Mouse (Mus musculus) right cerebral cortex, postnatal 4 days (tissue): ENCODE measurements around the gene Tnks2.
A peak's percentile ranks its signal among the peaks of the same experiment; 100 is the strongest.

Experiments used
- DNase-seq: peaks from one replicate; pipeline ENCODE4 v3.0.0-alpha.2; 2022

Gene Tnks2

DNA sequence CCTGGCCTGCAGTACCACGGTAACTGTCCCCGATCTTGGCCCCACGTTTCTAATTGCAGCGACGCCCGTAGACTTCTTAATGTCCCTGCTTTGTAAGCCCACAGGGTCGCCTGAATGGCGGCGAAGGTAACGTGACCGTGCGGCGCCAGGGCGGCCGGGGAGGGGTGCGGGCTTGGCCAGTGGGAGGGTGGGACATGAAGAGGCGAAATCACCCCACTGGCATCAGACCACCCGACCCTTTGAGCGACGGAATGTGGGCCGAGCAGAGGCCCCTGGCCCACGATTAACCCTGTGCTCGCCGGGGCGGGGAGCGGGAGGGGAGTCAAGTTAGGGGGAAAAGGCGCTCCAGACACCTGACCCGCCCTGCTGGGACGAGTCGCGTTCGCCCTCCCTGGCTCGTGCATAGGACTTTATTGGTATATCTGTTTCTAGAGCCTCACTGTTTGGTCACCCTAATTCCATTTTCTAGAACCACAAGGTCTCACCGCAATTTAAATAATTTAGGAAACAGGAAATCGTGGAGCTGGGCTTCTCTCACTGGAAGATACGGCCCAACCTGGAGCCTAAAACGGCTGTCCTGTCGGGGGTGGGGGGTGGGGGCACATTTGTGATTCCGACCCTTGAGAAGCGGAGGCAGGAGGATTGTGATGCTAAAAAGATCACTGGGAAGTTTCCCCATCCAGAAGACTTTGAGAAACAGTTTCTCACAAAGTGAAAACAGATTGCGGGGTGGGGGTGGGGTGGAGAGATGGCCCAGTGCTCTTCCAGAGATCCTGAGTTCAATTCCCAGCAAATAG, 70.4 kb downstream of the Tnks2 start:
- DNase-seq = peak; percentile 69

DNA sequence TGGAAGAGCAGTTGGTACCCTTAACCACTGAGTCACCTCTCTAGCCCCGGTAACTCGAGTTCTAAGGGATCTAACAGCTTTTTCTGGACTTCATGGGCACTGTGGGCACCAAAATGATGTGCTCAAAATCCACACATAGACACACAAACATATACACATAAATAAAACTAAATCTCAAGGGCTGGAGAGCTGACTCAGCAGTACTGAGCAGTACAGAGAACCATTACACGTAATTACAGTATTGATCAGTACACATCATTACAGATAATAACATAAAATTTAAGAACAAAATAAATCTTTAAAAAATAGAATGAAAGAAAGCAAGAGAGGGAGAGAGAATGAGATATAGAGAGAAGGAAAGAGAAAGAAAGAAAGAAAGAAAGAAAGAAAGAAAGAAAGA, 75.1 kb downstream of the Tnks2 start:
- DNase-seq = no peak

DNA sequence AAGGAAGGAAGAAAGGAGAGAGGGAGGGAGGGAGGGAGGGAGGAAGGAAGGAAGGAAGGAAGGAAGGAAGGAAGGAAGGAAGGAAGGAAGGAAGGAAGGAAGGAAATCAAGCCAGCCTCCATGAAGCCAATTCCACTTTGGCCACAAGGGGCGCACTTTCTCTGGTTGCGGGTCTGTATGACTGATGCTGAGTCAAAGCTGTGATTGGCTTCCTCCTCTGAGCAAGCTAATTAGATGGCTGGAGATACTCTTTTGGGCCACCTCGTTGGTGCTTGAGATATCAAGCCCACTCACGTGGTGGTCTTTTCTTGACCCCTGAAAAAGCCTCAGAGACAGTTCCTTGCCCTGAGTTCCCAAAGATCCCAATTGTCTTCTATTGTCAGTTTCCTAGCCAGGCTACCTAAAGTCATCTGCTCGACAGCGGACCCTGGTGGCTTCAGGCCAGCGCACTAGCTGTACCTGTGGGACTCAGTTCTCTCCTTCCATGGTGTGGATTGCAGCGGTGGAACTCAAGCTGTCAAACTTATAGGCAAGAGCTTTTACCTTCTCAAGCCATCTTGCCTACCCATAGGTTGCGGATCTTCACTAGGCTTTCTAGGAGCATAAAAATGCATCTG, 75.8 kb downstream of the Tnks2 start:
- DNase-seq = peak; percentile 72

GRCm38 (mm10) chr19:36910424-36911045, 76.5 kb downstream of the Tnks2 start:
- peak; percentile 53 for DNase-seq

DNA sequence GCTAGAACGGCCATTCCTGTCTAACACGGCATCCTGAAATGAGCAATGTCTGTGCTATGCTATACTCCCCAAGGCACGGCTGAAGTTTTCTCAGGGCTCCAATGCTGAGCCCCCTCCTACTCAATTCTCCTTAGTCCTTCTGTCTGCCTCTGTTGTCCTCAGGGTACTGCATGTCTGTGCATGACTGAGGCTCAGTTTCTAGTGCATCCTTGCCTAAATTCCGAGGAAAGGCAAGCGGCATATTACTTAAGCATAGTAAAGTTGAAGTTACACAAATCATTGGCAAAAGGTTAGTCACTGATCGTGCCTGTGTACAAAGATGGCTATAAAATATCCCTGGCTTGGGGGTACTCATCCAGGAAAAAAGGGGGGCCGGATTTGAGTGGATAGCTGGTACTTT, 79.0 kb downstream of the Tnks2 start:
- DNase-seq = no peak

GRCm38 (mm10) chr19:36916206-36916605, 82.2 kb downstream of the Tnks2 start:
- DNase-seq = no peak

DNA sequence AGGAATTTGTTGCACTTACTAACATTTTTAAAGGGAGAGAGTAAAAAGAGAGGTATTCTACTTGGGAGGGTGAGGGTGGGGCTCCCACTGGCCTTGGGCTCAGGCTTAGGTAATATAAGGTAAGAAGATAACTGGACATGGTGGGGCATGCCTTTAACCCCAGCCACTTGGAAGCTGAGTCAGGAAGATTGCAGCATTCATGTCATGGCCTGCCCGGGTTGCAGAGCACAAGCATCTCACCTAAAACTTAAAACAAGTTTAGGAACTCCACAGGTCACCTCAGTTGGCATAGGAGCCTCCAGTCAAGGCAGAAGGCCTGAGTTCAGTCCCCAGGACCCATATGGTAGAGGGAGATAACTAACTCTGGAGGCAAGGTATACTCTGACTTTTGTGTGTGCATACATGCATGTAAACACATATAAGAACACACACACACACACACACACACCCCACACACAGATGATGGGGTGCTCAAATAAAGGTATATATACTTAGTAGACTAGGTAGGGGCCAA, 82.9 kb downstream of the Tnks2 start:
- no peak for DNase-seq

GRCm38 (mm10) chr19:36918441-36919301, 84.6 kb downstream of the Tnks2 start:
- DNase-seq = peak; percentile 76

GRCm38 (mm10) chr19:36919466-36919865, 85.4 kb downstream of the Tnks2 start, which contains the start of gene Fgfbp3:
Gene Fgfbp3, minus strand, starts transcription at chr19:36919615.
- DNase-seq = no peak

- no peak for DNase-seq
These were observed 88.0 kb downstream of the Tnks2 start for GRCm38 (mm10) chr19:36922015-36922414.

DNA sequence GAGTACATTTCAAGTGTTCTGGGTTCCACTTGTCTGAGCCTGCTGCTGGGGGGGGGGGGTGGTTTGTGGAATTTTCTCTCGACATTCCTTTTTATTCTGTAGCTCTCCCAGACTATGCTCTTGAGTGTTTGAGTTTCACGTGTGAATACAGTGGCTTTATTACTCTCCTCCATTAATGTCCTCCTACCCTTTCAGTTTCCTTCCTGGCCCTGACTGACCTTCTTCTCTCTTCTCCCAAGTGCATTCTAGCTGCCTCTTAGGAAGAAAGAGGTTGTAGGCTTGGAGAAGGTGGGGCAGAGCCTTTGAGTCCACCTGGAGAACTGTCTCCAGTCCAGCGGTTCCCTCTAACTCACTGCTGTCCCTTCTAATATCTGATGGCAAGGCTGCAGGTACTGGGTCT, 88.9 kb downstream of the Tnks2 start:
- DNase-seq = no peak

GRCm38 (mm10) chr19:36925671-36926552, 91.9 kb downstream of the Tnks2 start, which contains the start of gene Btaf1:
Gene Btaf1, plus strand, starts transcription at chr19:36926079.
- peak; percentile 81 for DNase-seq

GRCm38 (mm10) chr19:36926553-36927236, 92.7 kb downstream of the Tnks2 start:
- DNase-seq = no peak

DNA sequence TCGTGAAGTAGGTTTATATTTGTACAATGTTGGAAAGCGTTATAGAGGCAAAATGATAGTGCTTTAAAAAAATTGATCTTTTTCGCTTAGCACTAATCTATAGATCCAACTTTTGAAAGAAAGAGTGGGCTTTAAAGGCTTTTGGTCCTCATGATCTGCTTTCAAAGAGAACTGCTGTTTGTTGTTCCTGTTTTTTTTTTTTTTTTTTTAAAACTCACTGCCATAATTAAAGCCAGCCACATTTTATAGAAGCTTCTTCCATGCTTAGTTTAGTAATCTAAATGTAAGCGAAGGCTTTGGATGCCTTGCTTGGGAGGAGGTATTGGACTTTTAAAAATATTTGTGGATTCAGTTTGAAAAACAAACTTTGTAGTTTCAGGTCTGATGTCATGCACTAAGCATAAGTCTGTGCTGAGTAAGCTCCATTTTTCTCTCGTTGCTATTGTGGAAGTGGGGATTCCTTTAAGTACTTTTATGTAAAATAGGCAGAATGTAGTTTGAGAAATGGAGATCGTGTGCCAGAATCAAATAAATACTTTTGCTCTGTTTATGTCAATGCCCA, 93.8 kb downstream of the Tnks2 start:
- DNase-seq = no peak

- DNase-seq = no peak
These were observed 95.8 kb downstream of the Tnks2 start for GRCm38 (mm10) chr19:36929816-36930215.

DNA sequence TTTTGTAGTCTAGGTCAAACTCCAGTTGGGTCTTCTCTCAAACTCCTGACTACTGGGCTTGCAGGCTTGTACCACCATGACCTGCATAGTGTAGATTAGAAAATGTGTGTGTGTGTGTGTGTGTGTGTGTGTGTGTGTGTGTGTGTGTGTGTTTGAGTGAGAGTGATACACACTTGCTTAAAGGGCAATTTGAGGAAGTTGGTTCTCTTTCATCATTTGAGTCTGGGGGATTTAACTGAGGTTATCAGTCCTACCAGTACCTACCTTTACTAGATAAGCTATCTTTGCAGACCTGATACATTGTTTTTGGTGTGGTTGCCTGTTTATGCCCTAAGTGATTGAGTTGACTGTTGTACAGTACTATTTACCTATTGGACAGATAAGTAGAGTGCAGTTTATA, 98.1 kb downstream of the Tnks2 start:
- DNase-seq = no peak

- no peak for DNase-seq
These were observed 98.6 kb downstream of the Tnks2 start for GRCm38 (mm10) chr19:36932613-36933012.

DNA sequence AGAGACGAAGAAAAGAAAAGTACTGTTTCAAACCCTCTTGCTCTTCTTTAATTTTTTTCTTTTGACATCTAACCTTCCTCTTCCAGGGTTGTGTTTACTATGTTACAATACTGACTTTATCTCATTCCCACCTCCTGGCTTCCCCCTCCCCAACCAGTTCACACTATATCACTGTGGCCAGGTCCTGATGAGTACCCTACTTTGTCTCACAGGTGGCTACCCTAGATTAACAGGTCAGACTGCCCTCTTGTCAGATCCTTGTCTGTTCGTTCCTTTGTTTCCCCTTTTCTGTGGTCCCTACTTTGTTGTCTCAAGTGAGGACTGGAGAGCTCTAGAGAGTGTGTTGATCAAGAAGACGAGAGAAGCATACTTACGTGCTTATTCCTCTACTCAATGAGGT, 102.3 kb downstream of the Tnks2 start:
- DNase-seq = no peak

DNA sequence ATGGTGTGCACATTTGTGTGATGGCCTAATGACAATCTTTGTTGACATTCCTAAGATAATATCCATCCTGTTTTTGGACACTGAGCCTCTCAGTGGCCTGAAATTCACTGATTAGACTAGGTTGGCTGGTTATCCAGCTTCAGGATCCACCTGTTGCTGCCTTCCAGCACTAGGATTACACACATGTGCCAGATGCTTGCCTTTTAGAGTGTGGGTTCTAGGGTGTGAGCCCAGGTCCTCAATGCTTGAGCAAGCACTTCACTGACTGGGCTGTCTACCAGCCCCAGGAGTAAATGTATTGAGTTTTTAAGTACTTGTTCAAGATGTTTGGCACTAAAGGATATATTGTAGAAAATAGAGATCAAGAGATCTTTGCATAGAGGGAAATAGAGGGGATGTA, 104.0 kb downstream of the Tnks2 start:
- no peak for DNase-seq

- no peak for DNase-seq
These were observed 106.0 kb downstream of the Tnks2 start for GRCm38 (mm10) chr19:36940064-36940463.
